10 mouse cellular contexts compared by ENCODE assay signal in genomic region chr2:32692496-32692895, GRCm38 (mm10). TPM values are rescaled to one million over a fixed set of nuclear protein-coding genes. Genes with fewer than 3 reads are reported as not detected.
DNase-seq lines count a peak whose midpoint lies in the region; ATAC-seq and TF ChIP-seq lines count a peak whose summit lies in the region.
"Had no signal": no experiment of that assay in that cellular context is flagged by ENCODE, and none has a peak within 500 bp of the region (broad histone marks: within the 10 kb centered on the region; RNA-seq: fewer than 3 reads in every experiment).

No protein-coding gene starts in this region.

- intact Hi-C loops in heart, postnatal 25 days (cut with DNase I), result no loop called here

- H3K9me3 ChIP-seq in lung, embryonic 16.5 days (ENCODE audit: control insufficient read depth, low read length), result no peaks in the 10 kb centered on the region
- H3K9me3 ChIP-seq in lung, postnatal 0 days (ENCODE audit: low read length), result no peaks in the 10 kb centered on the region
- no peaks in the 10 kb centered on the region for H3K9me3 ChIP-seq in intestine, postnatal 0 days (ENCODE audit: control insufficient read depth)
- no peaks in the 10 kb centered on the region for H3K9me3 ChIP-seq in stomach, embryonic 15.5 days

- no peak for TF ChIP-seq EP300 in lung, postnatal 0 days (IDR thresholded peaks at IDR 0.05)

- DNase-seq in heart, adult 11 months, result peak; percentile 96
- DNase-seq in heart, postnatal 25 days (ENCODE audit: low spot score), result no peak
- no peak for DNase-seq in lung, postnatal 0 days (ENCODE audit: low spot score)
- no peak for DNase-seq in spleen, adult 12 weeks (ENCODE audit: low spot score)
- DNase-seq: adrenal gland, postnatal 25 days had no signal

- no peak overlapping the region for H3K27ac ChIP-seq in lung, embryonic 16.5 days (ENCODE audit: low read length)
- H3K27ac ChIP-seq in lung, postnatal 0 days (ENCODE audit: low read length), result no peak overlapping the region
- no peak overlapping the region for H3K27ac ChIP-seq in intestine, postnatal 0 days (ENCODE audit: low read depth, low read length)
- no peak overlapping the region for H3K27ac ChIP-seq in stomach, embryonic 15.5 days

- WGBS in lung, embryonic 16.5 days, result 89% methylated on average over 14 of the region's 14 CpGs
- WGBS in lung, postnatal 0 days, result 87% methylated on average over 14 of the region's 14 CpGs
- 89% methylated on average over 14 of the region's 14 CpGs for WGBS in intestine, postnatal 0 days
- WGBS in stomach, embryonic 15.5 days, result 91% methylated on average over 14 of the region's 14 CpGs

- no peaks in the 10 kb centered on the region for H3K27me3 ChIP-seq in lung, embryonic 16.5 days (ENCODE audit: control insufficient read depth, insufficient read depth, low read depth, low read length)
- H3K27me3 ChIP-seq in lung, postnatal 0 days (replicated peaks; ENCODE audit: insufficient read depth, low read length), result no peaks in the 10 kb centered on the region
- H3K27me3 ChIP-seq in intestine, postnatal 0 days (replicated peaks; ENCODE audit: control insufficient read depth, insufficient read depth, low read length), result no peaks in the 10 kb centered on the region
- H3K27me3 ChIP-seq in stomach, embryonic 15.5 days (replicated peaks), result no peaks in the 10 kb centered on the region

- 0 out of 2 replicates have a peak overlapping the region, but pooled peaks have one; percentile 84 for H3K4me3 ChIP-seq in lung, embryonic 16.5 days (ENCODE audit: low read length)
- H3K4me3 ChIP-seq in lung, postnatal 0 days (ENCODE audit: low read depth, low read length), result no peak overlapping the region
- H3K4me3 ChIP-seq in intestine, postnatal 0 days (ENCODE audit: low read depth, low read length), result no peak overlapping the region
- peak overlapping the region; percentile 62 for H3K4me3 ChIP-seq in stomach, embryonic 15.5 days (replicated peaks)

- H3K36me3 ChIP-seq in lung, embryonic 16.5 days (ENCODE audit: control insufficient read depth, insufficient read depth, low read length), result peaks cover 5% of the 10 kb centered on the region; the same call in 1 of the 2 replicates
- H3K36me3 ChIP-seq in lung, postnatal 0 days (ENCODE audit: insufficient read depth, low read length), result no peaks in the 10 kb centered on the region
- peaks cover 8% of the 10 kb centered on the region; the same call in 1 of the 2 replicates for H3K36me3 ChIP-seq in intestine, postnatal 0 days (ENCODE audit: control insufficient read depth, insufficient read depth)
- peaks cover 4% of the 10 kb centered on the region; the same call in 1 of the 2 replicates for H3K36me3 ChIP-seq in stomach, embryonic 15.5 days

- no peak for TF ChIP-seq CTCF in lung, postnatal 0 days (IDR thresholded peaks at IDR 0.05)
- no peak for TF ChIP-seq CTCF in intestine, postnatal 0 days (IDR thresholded peaks at IDR 0.05; ENCODE audit: low read depth)

- peaks cover 21% of the 10 kb centered on the region for H3K4me1 ChIP-seq in lung, embryonic 16.5 days (replicated peaks; ENCODE audit: control insufficient read depth, insufficient read depth, low read length)
- H3K4me1 ChIP-seq in lung, postnatal 0 days (ENCODE audit: insufficient read depth, low read depth, low read length), result 0 out of 2 replicates have a peak, but pooled peaks cover 10% of the 10 kb centered on the region
- H3K4me1 ChIP-seq in intestine, postnatal 0 days (replicated peaks; ENCODE audit: control insufficient read depth, insufficient read depth, low read length), result peaks cover 4% of the 10 kb centered on the region
- H3K4me1 ChIP-seq in stomach, embryonic 15.5 days, result peaks cover 26% of the 10 kb centered on the region

- 0 out of 2 replicates have a peak overlapping the region, but pooled peaks have one; percentile 93 for H3K9ac ChIP-seq in lung, embryonic 16.5 days (ENCODE audit: low read length)
- no peak overlapping the region for H3K9ac ChIP-seq in lung, postnatal 0 days (replicated peaks; ENCODE audit: low read depth)
- no peak overlapping the region for H3K9ac ChIP-seq in intestine, postnatal 0 days (ENCODE audit: low read depth, low read length)
- no peak overlapping the region for H3K9ac ChIP-seq in stomach, embryonic 15.5 days

- H3K4me2 ChIP-seq in lung, embryonic 16.5 days (ENCODE audit: low read depth, low read length), result peak overlapping the region; percentile 83
- no peak overlapping the region for H3K4me2 ChIP-seq in lung, postnatal 0 days (replicated peaks; ENCODE audit: low read depth, low read length)
- peak overlapping the region; percentile 88; the same call in 1 of the 2 replicates for H3K4me2 ChIP-seq in intestine, postnatal 0 days (replicated peaks; ENCODE audit: low read depth)
- peak overlapping the region; percentile 64 for H3K4me2 ChIP-seq in stomach, embryonic 15.5 days

- no peak for ATAC-seq in lung, embryonic 16.5 days (ENCODE audit: low read depth)
- no peak for ATAC-seq in lung, postnatal 0 days
- ATAC-seq in intestine, postnatal 0 days, result no peak
- no peak for ATAC-seq in stomach, embryonic 15.5 days (ENCODE audit: insufficient read depth, low FRiP score, low read depth)
- no peak for ATAC-seq in erythroid progenitor cell, adult 5-6 weeks (replicated peaks; ENCODE audit: low FRiP score, poor library complexity, severe bottlenecking)

RNA-seq across cellular contexts. Expression of gene Fpgs, which starts 11.4 kb away (rescaled TPM):
- 1 to 10 TPM; 4.2 to 6.0 TPM for total RNA-seq in heart, postnatal 25 days (2021)
- polyA plus RNA-seq in lung, embryonic 16.5 days (2015; fragmentation: Nextera tagmentation; extraction: Ambion mirVana), result 22.0 and 25.5 TPM in 2 replicates
- polyA plus RNA-seq in lung, postnatal 0 days (2015; fragmentation: Nextera tagmentation; extraction: Ambion mirVana), result 12.6 and 15.6 TPM in 2 replicates
- 12.4 and 15.2 TPM in 2 replicates for polyA plus RNA-seq in intestine, postnatal 0 days (2015; fragmentation: Nextera tagmentation; extraction: Ambion mirVana)
- 33.8 and 34.1 TPM in 2 replicates for polyA plus RNA-seq in stomach, embryonic 15.5 days (2015; fragmentation: Nextera tagmentation; extraction: Ambion mirVana)
- total RNA-seq in erythroid progenitor cell, adult 5-6 weeks (2015; ENCODE audit: low replicate concordance), result not detected in 2 replicates
- 1.5 and 3.7 TPM in 2 replicates for total RNA-seq in erythroid progenitor cell, adult 5-6 weeks (2017; ENCODE audit: low replicate concordance)

RNA-seq across cellular contexts. Expression of gene Cdk9, which starts 20.4 kb away (rescaled TPM):
- total RNA-seq in heart, postnatal 25 days (2021), result 10 to 100 TPM; 23.4 to 26.4 TPM
- 77.2 and 85.1 TPM in 2 replicates for polyA plus RNA-seq in lung, embryonic 16.5 days (2015; fragmentation: Nextera tagmentation; extraction: Ambion mirVana)
- polyA plus RNA-seq in lung, postnatal 0 days (2015; fragmentation: Nextera tagmentation; extraction: Ambion mirVana), result 62.8 and 68.7 TPM in 2 replicates
- polyA plus RNA-seq in intestine, postnatal 0 days (2015; fragmentation: Nextera tagmentation; extraction: Ambion mirVana), result 54.0 and 62.2 TPM in 2 replicates
- polyA plus RNA-seq in stomach, embryonic 15.5 days (2015; fragmentation: Nextera tagmentation; extraction: Ambion mirVana), result 89.8 and 91.4 TPM in 2 replicates
- 17.2 and 33.9 TPM in 2 replicates for total RNA-seq in erythroid progenitor cell, adult 5-6 weeks (2015; ENCODE audit: low replicate concordance)
- 26.2 and 29.3 TPM in 2 replicates for total RNA-seq in erythroid progenitor cell, adult 5-6 weeks (2017; ENCODE audit: low replicate concordance)

RNA-seq across cellular contexts. Expression of gene Sh2d3c, which starts 28.4 kb away (rescaled TPM):
- total RNA-seq in heart, postnatal 25 days (2021), result 10 to 100 TPM; 20.7 to 25.4 TPM
- polyA plus RNA-seq in lung, embryonic 16.5 days (2015; fragmentation: Nextera tagmentation; extraction: Ambion mirVana), result 43.2 and 46.2 TPM in 2 replicates
- 51.8 and 53.5 TPM in 2 replicates for polyA plus RNA-seq in lung, postnatal 0 days (2015; fragmentation: Nextera tagmentation; extraction: Ambion mirVana)
- 11.2 and 11.7 TPM in 2 replicates for polyA plus RNA-seq in intestine, postnatal 0 days (2015; fragmentation: Nextera tagmentation; extraction: Ambion mirVana)
- 26.2 and 28.6 TPM in 2 replicates for polyA plus RNA-seq in stomach, embryonic 15.5 days (2015; fragmentation: Nextera tagmentation; extraction: Ambion mirVana)
- total RNA-seq in erythroid progenitor cell, adult 5-6 weeks (2015; ENCODE audit: low replicate concordance), result 8.6 and 10.5 TPM in 2 replicates
- total RNA-seq in erythroid progenitor cell, adult 5-6 weeks (2017; ENCODE audit: low replicate concordance), result 1.5 and 3.3 TPM in 2 replicates

RNA-seq across cellular contexts. Expression of gene Eng, which starts 46.1 kb away (rescaled TPM):
- 100 to 1,000 TPM; 126 to 140 TPM for total RNA-seq in heart, postnatal 25 days (2021)
- 108 and 120 TPM in 2 replicates for polyA plus RNA-seq in lung, embryonic 16.5 days (2015; fragmentation: Nextera tagmentation; extraction: Ambion mirVana)
- 118 and 130 TPM in 2 replicates for polyA plus RNA-seq in lung, postnatal 0 days (2015; fragmentation: Nextera tagmentation; extraction: Ambion mirVana)
- polyA plus RNA-seq in intestine, postnatal 0 days (2015; fragmentation: Nextera tagmentation; extraction: Ambion mirVana), result 32.2 and 34.1 TPM in 2 replicates
- 59.6 and 65.3 TPM in 2 replicates for polyA plus RNA-seq in stomach, embryonic 15.5 days (2015; fragmentation: Nextera tagmentation; extraction: Ambion mirVana)
- total RNA-seq in erythroid progenitor cell, adult 5-6 weeks (2015; ENCODE audit: low replicate concordance), result 5.4 and 15.5 TPM in 2 replicates
- 0.64 and 1.4 TPM in 2 replicates for total RNA-seq in erythroid progenitor cell, adult 5-6 weeks (2017; ENCODE audit: low replicate concordance)

RNA-seq across cellular contexts. Expression of gene 6330409D20Rik, which starts 48.3 kb away (rescaled TPM):
- total RNA-seq in heart, postnatal 25 days (2021), result not detected
- 0.34 and 0.43 TPM in 2 replicates for polyA plus RNA-seq in lung, embryonic 16.5 days (2015; fragmentation: Nextera tagmentation; extraction: Ambion mirVana)
- 0.30 TPM in 2 replicates for polyA plus RNA-seq in lung, postnatal 0 days (2015; fragmentation: Nextera tagmentation; extraction: Ambion mirVana)
- 0.18 TPM in 2 replicates for polyA plus RNA-seq in intestine, postnatal 0 days (2015; fragmentation: Nextera tagmentation; extraction: Ambion mirVana)
- 0.27 and 0.45 TPM in 2 replicates for polyA plus RNA-seq in stomach, embryonic 15.5 days (2015; fragmentation: Nextera tagmentation; extraction: Ambion mirVana)
- total RNA-seq in erythroid progenitor cell, adult 5-6 weeks (2015; ENCODE audit: low replicate concordance), result not detected in 2 replicates
- not detected in 2 replicates for total RNA-seq in erythroid progenitor cell, adult 5-6 weeks (2017; ENCODE audit: low replicate concordance)
- total RNA-seq: adrenal gland, postnatal 25 days; heart, adult 8-10 months had no signal

Comparison
In these comparisons a context has a peak if more than half of its experiments do, and no peak if none do; other contexts are left out.
1. H3K4me3 ChIP-seq: peak in lung, embryonic 16.5 days (single experiment) and stomach, embryonic 15.5 days (single experiment); none in lung, postnatal 0 days (single experiment) and intestine, postnatal 0 days (single experiment).